Mouse (Mus musculus) embryonic facial prominence, embryonic 11.5 days (tissue): Measurements from ENCODE around the gene Cbfa2t3. TPM values are rescaled to one million over a fixed set of nuclear protein-coding genes. Genes with fewer than 3 reads are reported as not detected.

Experiments used
- ATAC-seq: fragments of 200-750 bp; cut with Nextera tagmentation; replicated peaks from 2 replicates; pipeline ENCODE4 v1.8.0; 2017; ENCODE audit warnings: low read depth; ENCODE audit not compliant: insufficient number of reproducible peaks, low FRiP score, low TSS enrichment
- DNase-seq: peaks from one replicate; pipeline ENCODE4 v3.0.0-alpha.2; 2015; ENCODE audit warnings: low spot score
- H3K27ac ChIP-seq: fragments of 300-500 bp; sonication (generic); replicated peaks from 2 replicates; pipeline ENCODE4 v1.5.1; 2014; ENCODE audit warnings: mild to moderate bottlenecking, low read depth, low read length, control low read depth
- H3K27me3 ChIP-seq: fragments of 300-500 bp; sonication (generic); 2 replicates; pipeline ENCODE4 v1.6.1; 2014; ENCODE audit warnings: mild to moderate bottlenecking, low read length, moderate library complexity, mixed read lengths; ENCODE audit not compliant: control insufficient read depth, insufficient read depth
- H3K36me3 ChIP-seq: fragments of 300-500 bp; sonication (generic); replicated peaks from 2 replicates; pipeline ENCODE4 v1.6.1; 2014; ENCODE audit warnings: low read depth, mild to moderate bottlenecking, low read length, moderate library complexity, mixed read lengths; ENCODE audit not compliant: control insufficient read depth, insufficient read depth
- H3K4me1 ChIP-seq: fragments of 300-500 bp; sonication (generic); 2 replicates; pipeline ENCODE4 v1.6.1; 2014; ENCODE audit warnings: low read length, mixed read lengths; ENCODE audit not compliant: control insufficient read depth, insufficient read depth
- H3K4me2 ChIP-seq: fragments of 300-500 bp; sonication (generic); 2 replicates; pipeline ENCODE4 v1.6.1; 2014; ENCODE audit warnings: low read depth, mild to moderate bottlenecking, control low read depth, low read length, moderate library complexity
- H3K4me3 ChIP-seq: fragments of 300-500 bp; sonication (generic); 2 replicates; pipeline ENCODE4 v1.5.1; 2014; ENCODE audit warnings: low read depth, low read length, control low read depth
- H3K9ac ChIP-seq: fragments of 300-500 bp; sonication (generic); replicated peaks from 2 replicates; pipeline ENCODE4 v1.6.1; 2014; ENCODE audit warnings: mild to moderate bottlenecking, control low read depth, low read length
- H3K9me3 ChIP-seq: fragments of 300-500 bp; sonication (generic); replicated peaks from 2 replicates; pipeline ENCODE4 v1.6.1; 2016; ENCODE audit warnings: mild to moderate bottlenecking, low read length, inconsistent platforms, mixed read lengths; ENCODE audit not compliant: control insufficient read depth
- WGBS: fragments of 180-500 bp; shearing (Covaris S2); extraction: QIAGEN DNeasy Blood & Tissue Kit; methylation state at CpG from one replicate; pipeline ENCODE4 v1.1.7; 2014; 5-methylcytosine and 5-hydroxymethylcytosine counted together
- polyA plus RNA-seq: library from polyadenylated mRNA; unstranded; fragments of >200 nt; fragmentation: Nextera tagmentation; extraction: Ambion mirVana; gene quantifications from 2 replicates; pipeline ENCODE4 v1.2.1, GENCODE M21; 2014

Cbfa2t3 gene
- polyA plus RNA-seq, 1 experiment from 2014 or later: 1.9 TPM

DNA sequence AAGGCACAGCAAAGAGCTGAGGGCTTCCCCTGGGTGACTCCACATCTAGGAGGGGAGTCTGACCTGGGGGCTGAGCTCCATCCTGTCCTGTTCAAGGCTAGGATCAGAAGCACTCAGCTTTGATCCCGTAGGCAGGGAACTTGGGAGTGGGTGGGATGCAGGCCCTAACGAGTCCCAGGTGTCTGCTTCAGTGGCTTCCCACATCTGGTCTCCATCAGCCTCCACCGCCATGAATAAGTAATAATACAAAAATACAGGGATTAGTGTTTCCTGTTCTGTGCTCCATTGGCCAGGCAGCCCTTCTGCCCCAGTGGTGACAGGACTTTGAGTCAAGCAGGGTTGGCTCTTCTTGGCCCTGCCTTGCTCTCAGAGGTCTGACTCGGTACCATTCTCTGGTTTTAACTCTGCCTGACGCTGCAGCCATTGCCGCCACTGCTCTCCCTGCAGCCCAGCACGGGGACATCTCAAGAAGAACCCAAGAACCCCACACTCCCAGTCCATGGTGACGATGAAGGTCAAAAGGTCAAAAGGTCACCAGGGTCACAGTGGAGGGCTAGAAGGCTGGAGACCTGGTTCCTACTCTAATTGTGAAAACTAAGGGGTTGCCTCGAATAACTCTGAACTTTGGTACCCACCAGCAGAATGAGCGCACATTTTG is 40.6 kb downstream of the Cbfa2t3 start:
- Histone ChIP-seq H3K4me2 (no peak overlapping the region), H3K4me3 (no peak overlapping the region), H3K9me3 (no peaks in the 10 kb centered on the region), H3K9ac (no peak overlapping the region), H3K27ac (peak overlapping the region; percentile 66), H3K27me3 (no peaks in the 10 kb centered on the region), H3K36me3 (no peaks in the 10 kb centered on the region), H3K4me1 (peaks cover 14% of the 10 kb centered on the region)
- 24% methylated on average over 10 of the region's 10 CpGs for WGBS
- DNase-seq (peak; percentile 93), ATAC-seq (peak; percentile 66)

DNA sequence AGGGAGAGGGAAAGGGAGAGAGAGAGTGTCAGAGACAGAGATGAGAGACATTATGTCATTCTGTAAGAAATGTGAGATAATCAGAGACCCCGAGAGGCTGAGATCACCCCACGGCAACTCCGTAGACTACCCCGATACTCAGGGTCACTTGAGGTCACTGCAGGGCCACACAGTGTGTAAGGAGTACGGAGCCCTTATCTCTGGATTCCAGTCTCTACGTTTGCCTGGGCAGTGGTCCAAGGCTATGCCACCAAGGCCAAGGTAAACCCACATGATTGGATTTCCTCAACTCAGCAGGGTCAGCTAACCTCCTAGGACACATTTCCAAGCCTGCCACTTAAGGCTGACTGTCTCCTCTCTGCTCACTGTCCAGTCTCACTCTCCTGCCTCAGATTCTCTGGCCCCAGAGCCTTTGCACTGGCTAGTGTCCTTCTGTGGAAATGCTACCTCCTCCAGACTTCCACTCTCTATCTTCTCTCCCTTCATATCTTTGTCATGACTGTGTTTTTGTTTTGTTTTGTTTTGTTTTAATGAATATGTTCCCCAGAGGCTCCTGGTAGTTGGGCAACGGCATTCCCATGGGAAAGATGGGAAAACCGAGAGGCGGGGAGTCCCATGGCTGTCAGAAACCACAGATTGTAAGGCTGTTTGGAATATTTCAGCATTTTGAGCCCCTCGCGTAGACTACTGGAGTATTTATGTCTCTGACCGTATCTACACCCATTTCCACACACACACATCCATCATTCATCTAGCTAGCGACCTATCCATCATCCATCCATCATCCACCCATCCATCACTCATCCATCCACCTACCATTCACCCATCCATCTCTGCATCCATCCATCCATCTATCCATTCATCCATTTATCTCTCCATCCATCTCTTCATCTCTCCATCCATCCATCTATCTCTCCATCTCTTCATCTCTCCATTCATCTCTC is 42.6 kb downstream of the Cbfa2t3 start:
- Histone ChIP-seq H3K4me3 (no peak overlapping the region), H3K9ac (no peak overlapping the region), H3K36me3 (no peaks in the 10 kb centered on the region), H3K9me3 (no peaks in the 10 kb centered on the region), H3K27ac (no peak overlapping the region), H3K27me3 (no peaks in the 10 kb centered on the region), H3K4me1 (peaks cover 7% of the 10 kb centered on the region), H3K4me2 (no peak overlapping the region)
- WGBS: 84% methylated on average over 13 of the region's 13 CpGs
- ATAC-seq (no peak), DNase-seq (no peak)

DNA sequence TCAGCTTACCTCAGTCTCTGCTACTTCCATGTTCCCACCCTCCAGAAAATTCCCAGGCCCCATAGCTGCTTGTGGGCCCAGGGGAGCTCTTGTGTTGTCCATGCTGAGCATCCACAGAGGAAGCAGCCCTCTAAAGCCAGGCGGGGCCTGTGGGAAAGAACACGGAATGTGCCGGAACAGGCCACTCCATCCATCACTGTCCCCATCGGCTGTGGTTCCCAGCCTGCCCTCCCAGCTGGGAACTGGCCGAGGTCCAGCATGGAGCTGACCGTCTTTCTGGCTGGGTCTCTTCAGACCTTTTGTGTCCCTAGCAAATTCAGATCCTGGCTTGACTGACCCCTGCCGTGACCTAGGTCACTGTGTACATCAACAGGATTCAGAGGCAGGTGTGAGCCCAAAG is 44.1 kb downstream of the Cbfa2t3 start:
- no peaks in the 10 kb centered on the region for H3K9me3 ChIP-seq
- H3K4me3 ChIP-seq: no peak overlapping the region
- WGBS: 75% methylated on average over 7 of the region's 7 CpGs
- DNase-seq: no peak
- no peak for ATAC-seq
- H3K9ac ChIP-seq: no peak overlapping the region
- no peak overlapping the region for H3K27ac ChIP-seq
- H3K4me1 ChIP-seq: peaks cover 5% of the 10 kb centered on the region
- no peaks in the 10 kb centered on the region for H3K36me3 ChIP-seq
- no peaks in the 10 kb centered on the region for H3K27me3 ChIP-seq
- H3K4me2 ChIP-seq: no peak overlapping the region

DNA sequence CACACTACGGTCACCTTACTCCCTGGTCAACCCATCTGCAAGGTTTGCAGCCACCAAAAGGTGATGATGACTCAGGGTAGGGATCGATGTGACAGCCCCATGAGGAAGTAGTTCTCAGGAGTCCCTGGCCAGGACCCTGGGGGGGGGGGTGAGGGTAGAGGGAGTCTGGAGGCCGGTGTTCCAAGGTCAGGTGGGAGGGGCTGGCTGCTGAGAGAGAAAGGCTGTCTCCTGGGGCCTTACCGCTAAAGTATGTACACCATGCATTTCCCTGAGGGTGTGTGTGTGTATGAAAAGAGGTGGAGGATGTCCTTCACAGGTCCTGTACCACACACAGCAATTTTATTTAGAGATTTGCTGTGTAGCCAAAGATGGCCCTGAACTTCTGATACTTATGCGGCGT is 46.3 kb downstream of the Cbfa2t3 start:
- WGBS: 64% methylated on average over 6 of the region's 6 CpGs
- no peaks in the 10 kb centered on the region; the same call in none of the 2 replicates for H3K4me1 ChIP-seq
- no peaks in the 10 kb centered on the region for H3K36me3 ChIP-seq
- DNase-seq (no peak), ATAC-seq (no peak)
- H3K4me3 ChIP-seq: no peak overlapping the region
- no peaks in the 10 kb centered on the region for H3K9me3 ChIP-seq
- H3K4me2 ChIP-seq: no peak overlapping the region
- H3K27me3 ChIP-seq: no peaks in the 10 kb centered on the region
- no peak overlapping the region for H3K27ac ChIP-seq
- H3K9ac ChIP-seq: no peak overlapping the region

DNA sequence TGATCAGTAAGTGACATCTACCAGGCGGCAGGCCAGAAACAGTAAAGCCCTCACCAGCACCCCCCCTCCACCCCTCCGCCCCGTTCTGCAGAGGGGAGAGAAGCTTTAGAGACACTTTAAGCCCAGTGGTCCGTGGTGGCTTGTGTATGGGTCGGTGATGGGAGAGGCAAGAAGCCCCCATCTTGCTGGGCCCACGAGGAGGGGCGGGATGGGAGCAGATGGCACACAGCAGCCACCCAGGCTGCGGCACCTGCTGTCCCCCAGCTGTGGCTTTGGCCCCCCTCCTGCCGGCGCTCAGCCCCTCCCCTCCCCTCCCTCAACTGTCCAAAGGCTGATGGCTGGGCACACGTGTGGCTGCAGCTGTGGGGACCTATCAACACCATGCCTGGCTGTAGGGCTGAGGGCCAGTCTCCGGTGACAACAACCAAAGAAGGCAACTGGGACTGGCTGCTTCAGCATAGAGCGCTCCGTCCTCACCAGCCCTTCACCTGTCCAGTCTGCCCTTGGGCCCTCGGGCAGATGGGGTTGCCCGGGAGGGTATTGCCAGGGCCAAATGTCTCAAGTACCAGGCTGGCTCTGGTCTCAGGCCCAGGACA is 47.5 kb downstream of the Cbfa2t3 start:
- ATAC-seq (0 out of 2 replicates have a peak, but pooled peaks have one; percentile 49), DNase-seq (no peak)
- 77% methylated on average over 15 of the region's 16 CpGs for WGBS
- Histone ChIP-seq H3K4me3 (no peak overlapping the region), H3K27ac (no peak overlapping the region), H3K36me3 (no peaks in the 10 kb centered on the region), H3K9me3 (no peaks in the 10 kb centered on the region), H3K27me3 (no peaks in the 10 kb centered on the region), H3K4me1 (no peaks in the 10 kb centered on the region; the same call in none of the 2 replicates), H3K4me2 (no peak overlapping the region), H3K9ac (no peak overlapping the region)

DNA sequence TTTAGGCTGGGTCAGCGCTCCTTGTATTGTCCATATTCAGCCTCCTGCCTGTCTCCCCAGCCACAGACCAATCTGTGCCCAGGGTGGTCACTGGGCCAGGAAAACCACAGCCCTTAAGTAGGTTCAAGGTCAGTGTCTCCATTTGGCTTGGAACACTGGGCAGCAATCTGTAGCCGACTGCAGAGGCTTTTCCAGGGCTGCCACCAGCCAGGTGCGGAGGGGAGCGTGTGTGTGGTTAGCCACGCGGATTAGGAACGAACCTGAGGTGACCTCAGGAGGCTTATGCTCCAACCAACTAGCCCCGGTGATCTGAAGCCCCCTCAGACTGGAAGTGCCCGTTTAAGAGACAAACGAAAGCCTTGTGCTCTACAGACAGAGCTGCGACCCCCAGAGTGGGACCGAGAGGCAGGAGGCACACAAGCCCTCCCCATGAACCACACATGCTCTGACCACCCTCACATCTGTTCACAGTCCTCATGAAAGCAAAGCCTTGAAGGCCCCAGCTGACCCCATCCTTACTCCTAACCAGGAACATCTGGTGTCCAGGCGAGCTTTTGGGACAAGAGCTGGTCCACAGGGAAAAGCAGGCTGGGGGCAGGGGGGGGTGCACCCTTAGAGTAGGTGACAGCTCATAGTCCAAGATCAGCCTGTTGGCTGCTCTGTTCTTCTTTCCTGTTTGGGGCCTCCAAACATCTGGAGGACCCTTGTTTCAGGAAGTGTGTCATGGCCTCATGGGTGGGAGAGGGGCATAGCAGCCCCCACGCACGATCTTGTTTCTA is 50.5 kb downstream of the Cbfa2t3 start:
- Histone ChIP-seq H3K4me2 (no peak overlapping the region), H3K4me1 (no peaks in the 10 kb centered on the region; the same call in none of the 2 replicates), H3K4me3 (no peak overlapping the region), H3K9me3 (no peaks in the 10 kb centered on the region), H3K27ac (no peak overlapping the region), H3K27me3 (no peaks in the 10 kb centered on the region), H3K9ac (no peak overlapping the region), H3K36me3 (no peaks in the 10 kb centered on the region)
- DNase-seq (peak; percentile 44), ATAC-seq (no peak)
- 34% methylated on average over 15 of the region's 15 CpGs for WGBS

DNA sequence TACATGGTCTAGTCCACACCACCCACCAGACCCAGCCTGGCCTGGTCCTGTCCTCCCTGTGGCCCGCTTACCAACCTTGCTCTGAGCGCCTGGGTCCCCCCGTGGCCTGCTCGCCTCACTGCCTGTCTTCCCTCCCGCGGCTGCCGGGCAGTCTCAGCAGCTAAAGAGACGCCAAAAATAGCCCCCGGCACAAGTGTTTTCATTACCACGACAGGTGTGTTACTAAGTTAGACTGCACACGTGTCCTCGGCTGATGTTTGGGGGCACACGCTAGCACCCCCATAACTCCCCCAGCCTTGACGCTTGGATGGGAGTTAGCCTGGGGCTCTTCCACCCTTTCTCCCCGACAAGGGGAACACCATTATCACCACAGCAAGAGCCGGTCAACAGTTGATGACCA is 52.6 kb downstream of the Cbfa2t3 start:
- 88% methylated on average over 16 of the region's 16 CpGs for WGBS
- ATAC-seq (no peak), DNase-seq (no peak)
- Histone ChIP-seq H3K4me3 (no peak overlapping the region), H3K27ac (no peak overlapping the region), H3K9ac (no peak overlapping the region), H3K36me3 (no peaks in the 10 kb centered on the region), H3K4me2 (no peak overlapping the region), H3K9me3 (no peaks in the 10 kb centered on the region), H3K4me1 (no peaks in the 10 kb centered on the region; the same call in 1 of the 2 replicates), H3K27me3 (no peaks in the 10 kb centered on the region)
